Mouse (Mus musculus): ENCODE measurements around the gene Ddx49. TPM values are rescaled to one million over a fixed set of nuclear protein-coding genes. Genes with fewer than 3 reads are reported as not detected.
A peak's percentile ranks its signal among the peaks of the same experiment; 100 is the strongest.

Ddx49 gene
- polyA plus RNA-seq, 2 experiments = 20.3 to 20.8 TPM

GRCm38 (mm10) chr8:70274350-70274749 is 27.9 kb downstream of the Ddx49 start:
- ATAC-seq (ENCODE audit: insufficient read depth) (no peak), DNase-seq (ENCODE audit: low read depth in 3 of 3, low spot score in 3 of 3) (no peak)
- Histone ChIP-seq H3K4me1 (replicated peaks; ENCODE audit: control insufficient read depth in 2 of 2, insufficient read depth in 2 of 2, low read length in 1 of 2) (peaks cover 0 to 36% of the 10 kb centered on the region in 2 experiments; a peak in 2 of 4 replicates), H3K9me3 (ENCODE audit: control insufficient read depth, low read length) (no peaks in the 10 kb centered on the region), H3K9ac (replicated peaks) (no peak overlapping the region), H3K4me3 (ENCODE audit: insufficient read depth in 1 of 2, low read depth in 2 of 2, low read length in 2 of 2) (no peak overlapping the region), H3K36me3 (replicated peaks; ENCODE audit: control insufficient read depth, insufficient read depth, low read depth) (no peaks in the 10 kb centered on the region), H3K4me2 (ENCODE audit: low read depth) (no peak overlapping the region), H3K27me3 (ENCODE audit: control insufficient read depth, insufficient read depth, low read length) (no peaks in the 10 kb centered on the region), H3K27ac (no peak overlapping the region)
- TF ChIP-seq EP300 (IDR thresholded peaks at IDR 0.05; ENCODE audit: low read depth) (no peak), CTCF (IDR thresholded peaks at IDR 0.05; ENCODE audit: low read depth) (no peak)

DNA sequence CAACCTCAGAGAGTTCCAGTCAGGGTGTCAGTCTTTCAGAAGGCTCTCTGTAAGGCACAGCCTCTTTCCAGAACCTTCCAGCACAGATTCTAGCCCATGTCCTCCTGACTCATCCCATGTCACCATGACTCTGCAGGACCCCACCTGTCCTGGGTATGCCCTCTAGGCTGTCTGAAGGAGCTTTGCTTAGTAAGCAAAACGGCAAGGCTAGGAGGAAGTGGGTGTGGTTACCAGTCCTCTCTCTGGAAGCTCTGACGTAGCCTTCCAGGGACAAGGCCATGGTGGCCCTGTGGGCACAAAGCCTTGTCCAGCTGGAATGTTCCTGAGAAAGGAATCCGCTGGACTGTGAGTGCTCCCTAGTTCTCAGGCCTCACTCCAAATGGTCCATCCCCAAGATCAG is 29.3 kb downstream of the Ddx49 start:
- WGBS (ENCODE audit: insufficient replicate concordance) = 28% methylated on average over 3 of the region's 3 CpGs
- no peaks in the 10 kb centered on the region for H3K36me3 ChIP-seq (replicated peaks; ENCODE audit: control insufficient read depth, insufficient read depth, low read depth)
- H3K4me2 ChIP-seq (ENCODE audit: low read depth) = no peak overlapping the region
- ATAC-seq (ENCODE audit: insufficient read depth) (peak; percentile 82), DNase-seq (ENCODE audit: low read depth in 3 of 3, low spot score in 3 of 3) (peak; percentile 48 to 69 (median 63))
- H3K9ac ChIP-seq (replicated peaks) = no peak overlapping the region
- H3K4me1 ChIP-seq (replicated peaks; ENCODE audit: control insufficient read depth in 2 of 2, insufficient read depth in 2 of 2, low read length in 1 of 2) = peaks cover under 1 to 47% of the 10 kb centered on the region in 2 experiments
- no peak; the same call in 1 of the 2 replicates for TF ChIP-seq EP300 (IDR thresholded peaks at IDR 0.05; ENCODE audit: low read depth)
- TF ChIP-seq CTCF (IDR thresholded peaks at IDR 0.05; ENCODE audit: low read depth) = 0 out of 2 replicates have a peak, but pooled peaks have one; percentile 12
- no peaks in the 10 kb centered on the region for H3K27me3 ChIP-seq (ENCODE audit: control insufficient read depth, insufficient read depth, low read length)
- H3K4me3 ChIP-seq (ENCODE audit: insufficient read depth in 1 of 2, low read depth in 2 of 2, low read length in 2 of 2) = no peak overlapping the region
- H3K9me3 ChIP-seq (ENCODE audit: control insufficient read depth, low read length) = no peaks in the 10 kb centered on the region
- H3K27ac ChIP-seq = peak overlapping the region; percentile 37

- DNase-seq (ENCODE audit: low read depth in 3 of 3, low spot score in 3 of 3) (no peak), ATAC-seq (ENCODE audit: insufficient read depth) (no peak)
- Histone ChIP-seq H3K36me3 (replicated peaks; ENCODE audit: control insufficient read depth, insufficient read depth, low read depth) (no peaks in the 10 kb centered on the region; the same call in 1 of the 2 replicates), H3K27ac (no peak overlapping the region; the same call in 1 of the 2 replicates), H3K9ac (replicated peaks) (no peak overlapping the region), H3K4me3 (ENCODE audit: insufficient read depth in 1 of 2, low read depth in 2 of 2, low read length in 2 of 2) (no peak overlapping the region), H3K27me3 (ENCODE audit: control insufficient read depth, insufficient read depth, low read length) (no peaks in the 10 kb centered on the region), H3K4me1 (replicated peaks; ENCODE audit: control insufficient read depth in 2 of 2, insufficient read depth in 2 of 2, low read length in 1 of 2) (peaks cover 10 to 41% of the 10 kb centered on the region in 2 experiments), H3K4me2 (ENCODE audit: low read depth) (no peak overlapping the region), H3K9me3 (ENCODE audit: control insufficient read depth, low read length) (no peaks in the 10 kb centered on the region)
- 21% methylated on average over 11 of the region's 11 CpGs for WGBS (ENCODE audit: insufficient replicate concordance)
- TF ChIP-seq EP300 (IDR thresholded peaks at IDR 0.05; ENCODE audit: low read depth) (no peak), CTCF (IDR thresholded peaks at IDR 0.05; ENCODE audit: low read depth) (peak; percentile 63)
These were observed 33.3 kb downstream of the Ddx49 start for GRCm38 (mm10) chr8:70268799-70269565.

GRCm38 (mm10) chr8:70268311-70268710 is 34.0 kb downstream of the Ddx49 start:
- no peak for TF ChIP-seq CTCF (IDR thresholded peaks at IDR 0.05; ENCODE audit: low read depth)
- TF ChIP-seq EP300 (IDR thresholded peaks at IDR 0.05; ENCODE audit: low read depth) = no peak
- ATAC-seq (ENCODE audit: insufficient read depth) (no peak), DNase-seq (ENCODE audit: low read depth in 3 of 3, low spot score in 3 of 3) (no peak)
- H3K4me1 ChIP-seq (replicated peaks; ENCODE audit: control insufficient read depth in 2 of 2, insufficient read depth in 2 of 2, low read length in 1 of 2) = peaks cover 10 to 39% of the 10 kb centered on the region in 2 experiments
- H3K27me3 ChIP-seq (ENCODE audit: control insufficient read depth, insufficient read depth, low read length) = no peaks in the 10 kb centered on the region
- H3K4me3 ChIP-seq (ENCODE audit: insufficient read depth in 1 of 2, low read depth in 2 of 2, low read length in 2 of 2) = no peak overlapping the region
- no peak overlapping the region for H3K4me2 ChIP-seq (ENCODE audit: low read depth)
- 43% methylated on average over 5 of the region's 5 CpGs for WGBS (ENCODE audit: insufficient replicate concordance)
- no peak overlapping the region for H3K9ac ChIP-seq (replicated peaks)
- H3K9me3 ChIP-seq (ENCODE audit: control insufficient read depth, low read length) = no peaks in the 10 kb centered on the region
- H3K36me3 ChIP-seq (replicated peaks; ENCODE audit: control insufficient read depth, insufficient read depth, low read depth) = no peaks in the 10 kb centered on the region; the same call in 1 of the 2 replicates
- H3K27ac ChIP-seq = no peak overlapping the region

- Histone ChIP-seq H3K9me3 (ENCODE audit: control insufficient read depth, low read length) (no peaks in the 10 kb centered on the region), H3K4me3 (ENCODE audit: insufficient read depth in 1 of 2, low read depth in 2 of 2, low read length in 2 of 2) (no peak overlapping the region), H3K4me1 (replicated peaks; ENCODE audit: control insufficient read depth in 2 of 2, insufficient read depth in 2 of 2, low read length in 1 of 2) (peaks cover 10 to 32% of the 10 kb centered on the region in 2 experiments), H3K9ac (replicated peaks) (no peak overlapping the region), H3K27me3 (ENCODE audit: control insufficient read depth, insufficient read depth, low read length) (no peaks in the 10 kb centered on the region), H3K36me3 (replicated peaks; ENCODE audit: control insufficient read depth, insufficient read depth, low read depth) (no peaks in the 10 kb centered on the region; the same call in 1 of the 2 replicates), H3K4me2 (ENCODE audit: low read depth) (no peak overlapping the region), H3K27ac (no peak overlapping the region)
- DNase-seq (ENCODE audit: low read depth in 3 of 3, low spot score in 3 of 3) (no peak), ATAC-seq (ENCODE audit: insufficient read depth) (peak; percentile 60)
- 26% methylated on average over 3 of the region's 3 CpGs for WGBS (ENCODE audit: insufficient replicate concordance)
- peak; percentile 63 for TF ChIP-seq EP300 (IDR thresholded peaks at IDR 0.05; ENCODE audit: low read depth)
- TF ChIP-seq CTCF (IDR thresholded peaks at IDR 0.05; ENCODE audit: low read depth) = no peak
These were observed 34.6 kb downstream of the Ddx49 start for GRCm38 (mm10) chr8:70267674-70268073.
